In the genomic region with DNA sequence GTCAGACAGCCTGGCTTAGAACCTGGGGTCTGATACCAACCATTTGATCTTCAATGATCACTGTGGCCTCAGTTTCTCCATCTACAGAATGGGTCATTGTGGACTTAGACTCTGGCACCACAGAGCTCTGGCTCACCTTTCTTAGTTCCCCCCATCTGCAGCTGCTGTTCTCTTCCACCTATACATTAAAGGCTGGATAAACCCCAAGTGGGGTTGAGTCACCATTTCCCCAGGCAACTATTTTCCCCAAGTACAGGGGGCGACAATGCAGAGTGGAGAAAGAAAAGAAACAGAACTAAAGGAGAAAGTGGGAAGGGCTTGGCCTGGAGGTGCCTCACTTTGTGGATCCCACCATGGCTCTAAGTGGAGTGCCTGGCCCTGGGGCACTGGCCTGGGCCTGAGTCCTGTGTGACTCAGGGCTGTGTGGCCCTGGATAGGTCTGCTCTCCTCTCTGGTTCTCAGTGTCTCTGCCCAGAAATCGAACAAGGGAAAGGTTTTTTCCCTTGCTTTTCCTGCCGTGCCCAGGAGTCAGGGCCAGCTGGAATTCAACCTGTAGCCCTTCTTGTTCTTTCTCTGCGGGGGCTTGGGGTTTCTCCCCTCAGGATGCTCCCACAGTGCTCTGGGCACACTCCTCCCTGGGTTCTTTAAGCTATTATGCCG, we compare ENCODE assay signal across 14 mouse cellular contexts. TPM values are rescaled to one million over a fixed set of nuclear protein-coding genes. Genes with fewer than 3 reads are reported as not detected.
A peak's percentile ranks its signal among the peaks of the same experiment; 100 is the strongest.
DNase-seq lines count a peak whose midpoint lies in the region; ATAC-seq and TF ChIP-seq lines count a peak whose summit lies in the region.
"Had no signal": no experiment of that assay in that cellular context is flagged by ENCODE, and none has a peak within 500 bp of the region (broad histone marks: within the 10 kb centered on the region; RNA-seq: fewer than 3 reads in every experiment).

No protein-coding gene starts in this region.

- H3K36me3 ChIP-seq in hindbrain, embryonic 12.5 days = no peaks in the 10 kb centered on the region
- no peaks in the 10 kb centered on the region for H3K36me3 ChIP-seq in hindbrain, postnatal 0 days (ENCODE audit: insufficient read depth, low read length)
- H3K36me3 ChIP-seq in lung, postnatal 0 days (ENCODE audit: insufficient read depth, low read length) = no peaks in the 10 kb centered on the region
- H3K36me3 ChIP-seq in liver, embryonic 14.5 days (replicated peaks; ENCODE audit: control insufficient read depth, insufficient read depth, low read depth) = no peaks in the 10 kb centered on the region
- H3K36me3 ChIP-seq: midbrain, embryonic 10.5 days had no signal

- no peak overlapping the region for H3K9ac ChIP-seq in hindbrain, embryonic 12.5 days
- H3K9ac ChIP-seq in hindbrain, postnatal 0 days (replicated peaks; ENCODE audit: low read length) = no peak overlapping the region
- no peak overlapping the region for H3K9ac ChIP-seq in lung, postnatal 0 days (replicated peaks; ENCODE audit: low read depth)
- peak overlapping the region; percentile 14 for H3K9ac ChIP-seq in liver, embryonic 14.5 days (replicated peaks)

- no peaks in the 10 kb centered on the region for H3K9me3 ChIP-seq in hindbrain, embryonic 12.5 days (replicated peaks)
- no peaks in the 10 kb centered on the region for H3K9me3 ChIP-seq in hindbrain, postnatal 0 days (ENCODE audit: low read length)
- no peaks in the 10 kb centered on the region for H3K9me3 ChIP-seq in lung, postnatal 0 days (ENCODE audit: low read length)
- H3K9me3 ChIP-seq in liver, embryonic 14.5 days (ENCODE audit: control insufficient read depth, low read length) = no peaks in the 10 kb centered on the region
- H3K9me3 ChIP-seq: midbrain, embryonic 10.5 days had no signal

- no peak for TF ChIP-seq CTCF in hindbrain, postnatal 0 days (IDR thresholded peaks at IDR 0.05; ENCODE audit: low read depth)
- TF ChIP-seq CTCF in lung, postnatal 0 days (IDR thresholded peaks at IDR 0.05) = 0 out of 2 replicates have a peak, but pooled peaks have one; percentile 6
- no peak for TF ChIP-seq CTCF in bone marrow, adult 2 months (IDR thresholded peaks at IDR 0.05; ENCODE audit: control insufficient read depth, insufficient read depth, low read length)
- TF ChIP-seq CTCF in liver, embryonic 14.5 days (IDR thresholded peaks at IDR 0.05; ENCODE audit: low read depth) = no peak

- ATAC-seq in hindbrain, embryonic 12.5 days (ENCODE audit: low FRiP score) = 0 out of 2 replicates have a peak, but pooled peaks have one; percentile 33
- no peak for ATAC-seq in hindbrain, postnatal 0 days
- no peak for ATAC-seq in lung, postnatal 0 days
- no peak for ATAC-seq in liver, embryonic 14.5 days (ENCODE audit: insufficient read depth)
- no peak for ATAC-seq in megakaryocyte progenitor cell, adult 5-6 weeks (replicated peaks; ENCODE audit: poor library complexity)

- no peak for TF ChIP-seq POLR2A in bone marrow, adult 2 months (IDR thresholded peaks at IDR 0.05; ENCODE audit: borderline replicate concordance, control insufficient read depth, low read depth, low read length)

- no peak overlapping the region for H3K27ac ChIP-seq in hindbrain, embryonic 12.5 days
- H3K27ac ChIP-seq in hindbrain, postnatal 0 days = no peak overlapping the region
- no peak overlapping the region for H3K27ac ChIP-seq in lung, postnatal 0 days (ENCODE audit: low read length)
- H3K27ac ChIP-seq in bone marrow, adult 2 months (ENCODE audit: control insufficient read depth, insufficient read depth, low read depth, low read length, poor library complexity) = peak overlapping the region; percentile 60
- peak overlapping the region; percentile 13 for H3K27ac ChIP-seq in liver, embryonic 14.5 days
- H3K27ac ChIP-seq: midbrain, embryonic 10.5 days had no signal

- no peak overlapping the region for H3K4me3 ChIP-seq in hindbrain, embryonic 12.5 days
- no peak overlapping the region for H3K4me3 ChIP-seq in hindbrain, postnatal 0 days (ENCODE audit: low read length)
- H3K4me3 ChIP-seq in lung, postnatal 0 days (ENCODE audit: low read depth, low read length) = no peak overlapping the region
- H3K4me3 ChIP-seq in bone marrow, adult 2 months (replicated peaks; ENCODE audit: control insufficient read depth, low read depth, low read length) = no peak overlapping the region
- no peak overlapping the region for H3K4me3 ChIP-seq in liver, embryonic 14.5 days (ENCODE audit: insufficient read depth in 1 of 2, low read depth in 2 of 2, low read length in 2 of 2)
- H3K4me3 ChIP-seq: midbrain, embryonic 10.5 days had no signal

- no peaks in the 10 kb centered on the region for H3K27me3 ChIP-seq in hindbrain, embryonic 12.5 days
- no peaks in the 10 kb centered on the region for H3K27me3 ChIP-seq in hindbrain, postnatal 0 days (ENCODE audit: insufficient read depth, low read length)
- H3K27me3 ChIP-seq in lung, postnatal 0 days (replicated peaks; ENCODE audit: insufficient read depth, low read length) = no peaks in the 10 kb centered on the region
- no peaks in the 10 kb centered on the region for H3K27me3 ChIP-seq in liver, embryonic 14.5 days (ENCODE audit: control insufficient read depth, insufficient read depth, low read length)

- H3K4me1 ChIP-seq in hindbrain, embryonic 12.5 days = peaks cover 5% of the 10 kb centered on the region; the same call in 1 of the 2 replicates
- no peaks in the 10 kb centered on the region for H3K4me1 ChIP-seq in hindbrain, postnatal 0 days (ENCODE audit: insufficient read depth, low read length)
- peaks cover 26% of the 10 kb centered on the region for H3K4me1 ChIP-seq in lung, postnatal 0 days (ENCODE audit: insufficient read depth, low read depth, low read length)
- H3K4me1 ChIP-seq in bone marrow, adult 2 months (ENCODE audit: control insufficient read depth, insufficient read depth, low read length) = peaks cover 1% of the 10 kb centered on the region; the same call in 1 of the 2 replicates
- peaks cover 45 to 51% of the 10 kb centered on the region in 2 experiments for H3K4me1 ChIP-seq in liver, embryonic 14.5 days (replicated peaks; ENCODE audit: control insufficient read depth in 2 of 2, insufficient read depth in 2 of 2, low read length in 1 of 2)
- H3K4me1 ChIP-seq: midbrain, embryonic 10.5 days had no signal

- no peak for DNase-seq in hindbrain, postnatal 0 days (ENCODE audit: low spot score)
- DNase-seq in lung, postnatal 0 days (ENCODE audit: low spot score) = no peak
- no peak for DNase-seq in lung, postnatal 14 days
- DNase-seq in liver, embryonic 14.5 days (ENCODE audit: low read depth in 3 of 3, low spot score in 3 of 3) = no peak
- DNase-seq: cerebellum, adult 9-11 months; thymus, postnatal 25 days had no signal

- H3K4me2 ChIP-seq in hindbrain, embryonic 12.5 days (replicated peaks) = no peak overlapping the region
- H3K4me2 ChIP-seq in hindbrain, postnatal 0 days (ENCODE audit: low read depth, low read length) = no peak overlapping the region
- H3K4me2 ChIP-seq in lung, postnatal 0 days (replicated peaks; ENCODE audit: low read depth, low read length) = no peak overlapping the region
- H3K4me2 ChIP-seq in liver, embryonic 14.5 days (ENCODE audit: low read depth) = no peak overlapping the region

- WGBS in hindbrain, embryonic 12.5 days = 66% methylated on average over 5 of the region's 5 CpGs
- WGBS in hindbrain, postnatal 0 days = 45% methylated on average over 5 of the region's 5 CpGs
- 50% methylated on average over 5 of the region's 5 CpGs for WGBS in lung, postnatal 0 days
- 62% methylated on average over 5 of the region's 5 CpGs for WGBS in bone marrow, adult 2 months
- WGBS in liver, embryonic 14.5 days (ENCODE audit: insufficient replicate concordance) = 69% methylated on average over 5 of the region's 5 CpGs

- TF ChIP-seq EP300 in lung, postnatal 0 days (IDR thresholded peaks at IDR 0.05) = no peak
- TF ChIP-seq EP300 in liver, embryonic 14.5 days (IDR thresholded peaks at IDR 0.05; ENCODE audit: low read depth) = no peak

RNA-seq across cellular contexts. Expression of a gene that starts 19.0 kb away (rescaled TPM):
- polyA plus RNA-seq in hindbrain, embryonic 12.5 days (2016; fragmentation: Nextera tagmentation; extraction: Ambion mirVana) = not detected in 2 replicates
- total RNA-seq in hindbrain, postnatal 0 days (2014; rRNA removed) = not detected in 2 replicates
- polyA plus RNA-seq in hindbrain, postnatal 0 days (2015; fragmentation: Nextera tagmentation; extraction: Ambion mirVana) = not detected in 2 replicates
- 0.12 TPM in 1 of 2 replicates, not detected in the other for polyA plus RNA-seq in lung, postnatal 0 days (2015; fragmentation: Nextera tagmentation; extraction: Ambion mirVana)
- not detected in 2 replicates for polyA plus RNA-seq in bone marrow, adult 2 months (2011; ENCODE audit: insufficient read depth, insufficient read length, low replicate concordance, missing spikeins)
- polyA plus RNA-seq in liver, embryonic 14.5 days (2012; rRNA removed) = 0.02 and 0.03 TPM in 2 replicates
- not detected in 2 replicates for polyA plus RNA-seq in liver, embryonic 14.5 days (2014; fragmentation: Nextera tagmentation; extraction: Ambion mirVana)
- not detected in 2 replicates for total RNA-seq in megakaryocyte progenitor cell, adult 5-6 weeks (2015)
- total RNA-seq in megakaryocyte progenitor cell, adult 5-6 weeks (2017) = not detected in 2 replicates
- total RNA-seq: heart, postnatal 36 days; layer of hippocampus, adult 8-10 months; left cerebral cortex, postnatal 10 days had no signal
- polyA plus RNA-seq: liver, adult 2 months; midbrain, embryonic 10.5 days had no signal

RNA-seq across cellular contexts. Expression of a gene that starts 20.9 kb away (rescaled TPM):
- 11.9 and 12.7 TPM in 2 replicates for polyA plus RNA-seq in hindbrain, embryonic 12.5 days (2016; fragmentation: Nextera tagmentation; extraction: Ambion mirVana)
- 17.0 and 32.6 TPM in 2 replicates for total RNA-seq in hindbrain, postnatal 0 days (2014; rRNA removed)
- 19.5 and 21.7 TPM in 2 replicates for polyA plus RNA-seq in hindbrain, postnatal 0 days (2015; fragmentation: Nextera tagmentation; extraction: Ambion mirVana)
- 514 and 711 TPM in 2 replicates for polyA plus RNA-seq in lung, postnatal 0 days (2015; fragmentation: Nextera tagmentation; extraction: Ambion mirVana)
- polyA plus RNA-seq in bone marrow, adult 2 months (2011; ENCODE audit: insufficient read depth, insufficient read length, low replicate concordance, missing spikeins) = 226 and 325 TPM in 2 replicates
- 58.3 and 59.3 TPM in 2 replicates for polyA plus RNA-seq in liver, embryonic 14.5 days (2012; rRNA removed)
- polyA plus RNA-seq in liver, embryonic 14.5 days (2014; fragmentation: Nextera tagmentation; extraction: Ambion mirVana) = 13.2 and 15.1 TPM in 2 replicates
- 15.4 and 24.8 TPM in 2 replicates for total RNA-seq in megakaryocyte progenitor cell, adult 5-6 weeks (2015)
- total RNA-seq in megakaryocyte progenitor cell, adult 5-6 weeks (2017) = 29.3 and 51.0 TPM in 2 replicates

Comparison
In these comparisons a context has a peak if more than half of its experiments do, and no peak if none do; other contexts are left out.
1. H3K27ac ChIP-seq: peak in bone marrow, adult 2 months (single experiment) and liver, embryonic 14.5 days (single experiment); none in hindbrain, embryonic 12.5 days (single experiment), hindbrain, postnatal 0 days (single experiment) and lung, postnatal 0 days (single experiment).